Comparison of ENCODE assay signal across 8 mouse cellular contexts in genomic region chr7:63802751-63803150, GRCm38 (mm10).
A peak's percentile ranks its signal among the peaks of the same experiment; 100 is the strongest.
DNase-seq lines count a peak whose midpoint lies in the region; ATAC-seq lines count a peak whose summit lies in the region.

No protein-coding gene starts in this region.

- WGBS in heart, embryonic 10.5 days = 85% methylated on average over 21 of the region's 21 CpGs

- no peak for ATAC-seq in erythroid progenitor cell, adult 5-6 weeks (replicated peaks; ENCODE audit: low FRiP score, poor library complexity, severe bottlenecking)

- no peaks in the 10 kb centered on the region for H3K36me3 ChIP-seq in heart, embryonic 10.5 days

- no peaks in the 10 kb centered on the region for H3K4me1 ChIP-seq in heart, embryonic 10.5 days

- no peaks in the 10 kb centered on the region for H3K27me3 ChIP-seq in heart, embryonic 10.5 days (ENCODE audit: insufficient read depth, poor library complexity, severe bottlenecking)

- 0 out of 2 replicates have a peak, but pooled peaks cover 5% of the 10 kb centered on the region for H3K9me3 ChIP-seq in heart, embryonic 10.5 days

- DNase-seq in heart, adult 11 months = peak; percentile 97
- DNase-seq in heart, embryonic 10.5 days (ENCODE audit: low spot score) = no peak
- DNase-seq in 3134 (ENCODE audit: extremely low read depth, insufficient read length, low spot score) = peak; percentile 96
- DNase-seq in adrenal gland, postnatal 36 days = peak; percentile 77 to 87
- DNase-seq in kidney, postnatal 25 days = peak; percentile 51 to 82
- no peak for DNase-seq in frontal cortex, postnatal 10 days (ENCODE audit: low spot score in 2 of 2)
- no peak for DNase-seq in cerebellum, adult 18-20 months

- no peak overlapping the region for H3K27ac ChIP-seq in heart, embryonic 10.5 days

- H3K4me3 ChIP-seq in heart, embryonic 10.5 days = no peak overlapping the region

Comparison
In these comparisons a context has a peak if more than half of its experiments do, and no peak if none do; other contexts are left out.
1. DNase-seq: peak in heart, adult 11 months (single experiment), 3134 (single experiment), adrenal gland, postnatal 36 days (2 of 2) and kidney, postnatal 25 days (2 of 2); none in heart, embryonic 10.5 days (single experiment), frontal cortex, postnatal 10 days (0 of 2) and cerebellum, adult 18-20 months (0 of 2).